Mouse (Mus musculus) thymus, adult 2 months (tissue): ENCODE results near the gene Gm1123.

Source experiments
- CTCF ChIP-seq: fragments of 200-500 bp; IDR thresholded peaks from 2 replicates; pipeline ENCODE4 v1.5.1; 2012; ENCODE audit warnings: mild to moderate bottlenecking, control low read depth, low read length, moderate library complexity, borderline replicate concordance; ENCODE audit not compliant: control insufficient read depth, poor library complexity, insufficient read depth; ENCODE audit errors: extremely low read depth
- POLR2A ChIP-seq: fragments of 200-500 bp; IDR thresholded peaks from 2 replicates; pipeline ENCODE4 v1.6.1; 2012; ENCODE audit warnings: mild to moderate bottlenecking, low read length, control low read depth, moderate library complexity; ENCODE audit not compliant: control insufficient read depth, poor library complexity, insufficient read depth; ENCODE audit errors: extremely low read depth

- TF ChIP-seq POLR2A (no peak), CTCF (no peak)
These were observed 3.5 kb downstream of the Gm1123 start for GRCm38 (mm10) chr9:99032031-99032430.
